Mouse (Mus musculus) kidney, embryonic 15.5 days (tissue): ENCODE measurements at regions not wholly inside any gene's neighbourhood (a gene's known extent, or its start where the extent isn't known, plus 50 kb on each side); places are given as distances from the start of the nearest gene placed in this dataset.

ENCODE experiments used
- ATAC-seq: fragments of 200-750 bp; cut with Nextera tagmentation; replicated peaks from 2 replicates; pipeline ENCODE4 v1.8.0; 2017; ENCODE audit warnings: moderate TSS enrichment; ENCODE audit not compliant: low FRiP score
- H3K27ac ChIP-seq: fragments of 300-500 bp; sonication (generic); 2 replicates; pipeline ENCODE4 v1.5.1; 2015; ENCODE audit warnings: mild to moderate bottlenecking, inconsistent platforms
- H3K27me3 ChIP-seq: fragments of 300-500 bp; sonication (generic); 2 replicates; pipeline ENCODE4 v1.6.1; 2015; ENCODE audit warnings: inconsistent platforms
- H3K36me3 ChIP-seq: fragments of 300-500 bp; sonication (generic); 2 replicates; pipeline ENCODE4 v1.6.1; 2015; ENCODE audit warnings: inconsistent platforms
- H3K4me1 ChIP-seq: fragments of 300-500 bp; sonication (generic); 2 replicates; pipeline ENCODE4 v1.6.1; 2015; ENCODE audit warnings: inconsistent platforms
- H3K4me2 ChIP-seq: fragments of 300-500 bp; sonication (generic); 2 replicates; pipeline ENCODE4 v1.6.1; 2015; ENCODE audit warnings: moderate library complexity, mild to moderate bottlenecking, inconsistent platforms
- H3K4me3 ChIP-seq: fragments of 300-500 bp; sonication (generic); replicated peaks from 2 replicates; pipeline ENCODE4 v1.5.1; 2015; ENCODE audit warnings: mild to moderate bottlenecking, inconsistent platforms
- H3K9ac ChIP-seq: fragments of 300-500 bp; sonication (generic); 2 replicates; pipeline ENCODE4 v1.6.1; 2015; ENCODE audit warnings: mild to moderate bottlenecking, inconsistent platforms
- H3K9me3 ChIP-seq: fragments of 300-500 bp; sonication (generic); replicated peaks from 2 replicates; pipeline ENCODE4 v1.6.1; 2016; ENCODE audit warnings: inconsistent platforms
- WGBS: fragments of 180-500 bp; shearing (Covaris S2); methylation state at CpG from one replicate; pipeline ENCODE4 v1.1.7; 2015; ENCODE audit warnings: mixed read lengths; 5-methylcytosine and 5-hydroxymethylcytosine counted together

DNA sequence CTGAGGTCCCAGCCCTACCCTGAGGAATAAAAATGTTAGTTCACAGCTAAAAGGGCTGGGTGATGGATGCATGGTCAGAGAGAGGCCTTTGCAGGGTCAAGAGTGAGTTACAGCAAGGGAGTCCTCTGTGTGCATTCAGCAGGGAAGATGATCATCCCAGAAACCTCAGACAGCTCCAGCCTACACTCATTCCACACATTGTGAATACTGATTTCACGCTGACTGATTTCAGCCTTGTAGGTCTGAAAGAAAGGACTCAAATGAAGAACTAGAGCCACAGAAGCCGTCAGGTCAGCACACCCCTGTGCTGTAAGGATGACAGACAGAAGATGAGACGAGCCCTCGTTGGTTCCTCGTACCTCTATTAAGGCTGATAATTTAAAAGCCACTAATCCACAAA is 2858.0 kb upstream of the 5930422O12Rik start:
- no peaks in the 10 kb centered on the region for H3K9me3 ChIP-seq
- 37% methylated on average over 5 of the region's 5 CpGs for WGBS
- no peaks in the 10 kb centered on the region for H3K36me3 ChIP-seq
- no peak overlapping the region for H3K27ac ChIP-seq
- H3K4me3 ChIP-seq, result no peak overlapping the region
- peak; percentile 62; the same call in 1 of the 2 replicates for ATAC-seq
- no peaks in the 10 kb centered on the region for H3K27me3 ChIP-seq
- H3K4me1 ChIP-seq, result no peaks in the 10 kb centered on the region
- no peak overlapping the region for H3K4me2 ChIP-seq
- H3K9ac ChIP-seq, result no peak overlapping the region

DNA sequence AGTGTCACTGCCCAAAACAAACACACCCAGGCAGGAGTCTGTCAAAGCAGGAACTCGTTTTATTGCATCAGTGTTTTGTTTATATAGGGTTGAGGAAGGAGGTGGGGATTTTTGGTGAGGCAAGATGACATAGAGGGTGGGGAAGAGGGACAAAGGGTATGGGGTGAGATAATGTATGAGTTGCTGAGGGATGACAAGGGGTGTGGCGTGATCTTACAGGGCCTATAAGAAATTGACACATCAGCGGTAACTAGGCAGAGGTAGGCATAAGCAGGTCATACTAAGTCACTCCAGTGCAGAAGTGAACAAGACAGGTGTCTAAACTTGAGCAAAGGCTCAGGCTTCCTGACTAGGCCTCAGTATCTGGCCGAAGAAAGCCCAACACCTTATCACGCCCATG is 2841.0 kb upstream of the 5930422O12Rik start:
- WGBS, result 65% methylated on average over 5 of the region's 5 CpGs
- no peak overlapping the region for H3K4me2 ChIP-seq
- no peak overlapping the region for H3K4me3 ChIP-seq
- no peaks in the 10 kb centered on the region for H3K27me3 ChIP-seq
- H3K27ac ChIP-seq, result no peak overlapping the region
- no peaks in the 10 kb centered on the region for H3K36me3 ChIP-seq
- H3K9ac ChIP-seq, result no peak overlapping the region
- no peaks in the 10 kb centered on the region for H3K9me3 ChIP-seq
- H3K4me1 ChIP-seq, result no peaks in the 10 kb centered on the region
- ATAC-seq, result 0 out of 2 replicates have a peak, but pooled peaks have one; percentile 43

DNA sequence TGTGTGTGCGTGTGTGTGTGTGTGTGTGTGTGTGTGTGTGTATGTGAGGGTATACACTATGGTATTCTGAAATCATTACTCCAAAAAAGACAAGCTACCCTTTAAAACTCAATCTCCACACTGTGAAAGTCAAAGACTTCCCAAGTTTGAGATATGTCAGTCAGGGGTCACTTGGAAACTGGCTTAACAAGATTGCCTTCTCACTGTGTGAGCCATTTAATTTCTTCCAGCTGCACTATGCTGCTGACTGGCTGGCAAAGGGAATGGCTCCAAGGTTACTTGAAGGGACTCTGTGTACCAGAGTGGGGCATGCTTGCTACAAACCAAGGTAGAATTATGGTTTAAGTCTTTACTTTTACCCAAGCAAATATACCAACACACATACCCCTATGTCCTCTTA is 2826.1 kb upstream of the 5930422O12Rik start:
- Histone ChIP-seq H3K4me1 (no peaks in the 10 kb centered on the region), H3K36me3 (no peaks in the 10 kb centered on the region), H3K4me2 (no peak overlapping the region), H3K4me3 (no peak overlapping the region), H3K27ac (no peak overlapping the region), H3K9ac (no peak overlapping the region), H3K27me3 (no peaks in the 10 kb centered on the region), H3K9me3 (no peaks in the 10 kb centered on the region)
- no peak for ATAC-seq
- WGBS, result no CpG with 5 or more reads among the region's 1 CpGs

DNA sequence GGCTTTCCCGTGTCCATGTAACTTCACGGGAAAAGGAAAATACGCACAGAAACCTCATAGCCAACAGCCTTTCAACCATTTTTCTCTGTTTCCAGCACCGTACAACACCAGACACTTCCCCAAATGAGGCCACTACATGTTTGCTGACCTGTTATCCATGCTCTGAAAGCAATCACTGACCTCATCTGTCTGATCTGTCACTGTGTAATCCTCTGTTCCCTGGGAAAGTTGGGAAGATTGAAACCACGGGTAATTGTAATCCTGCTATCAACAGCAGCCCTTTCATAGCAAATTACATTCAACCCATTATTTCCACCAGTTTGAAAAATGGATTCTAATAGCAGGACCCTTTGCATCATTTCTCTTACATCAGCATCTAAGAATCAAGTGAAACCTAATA is 2798.2 kb upstream of the 5930422O12Rik start:
- no peaks in the 10 kb centered on the region for H3K36me3 ChIP-seq
- no peak overlapping the region for H3K9ac ChIP-seq
- no peak overlapping the region for H3K4me2 ChIP-seq
- no peak overlapping the region for H3K4me3 ChIP-seq
- no peaks in the 10 kb centered on the region for H3K9me3 ChIP-seq
- no peak overlapping the region for H3K27ac ChIP-seq
- ATAC-seq, result no peak
- WGBS, result 88% methylated on average over 5 of the region's 5 CpGs
- no peaks in the 10 kb centered on the region for H3K27me3 ChIP-seq
- no peaks in the 10 kb centered on the region for H3K4me1 ChIP-seq

DNA sequence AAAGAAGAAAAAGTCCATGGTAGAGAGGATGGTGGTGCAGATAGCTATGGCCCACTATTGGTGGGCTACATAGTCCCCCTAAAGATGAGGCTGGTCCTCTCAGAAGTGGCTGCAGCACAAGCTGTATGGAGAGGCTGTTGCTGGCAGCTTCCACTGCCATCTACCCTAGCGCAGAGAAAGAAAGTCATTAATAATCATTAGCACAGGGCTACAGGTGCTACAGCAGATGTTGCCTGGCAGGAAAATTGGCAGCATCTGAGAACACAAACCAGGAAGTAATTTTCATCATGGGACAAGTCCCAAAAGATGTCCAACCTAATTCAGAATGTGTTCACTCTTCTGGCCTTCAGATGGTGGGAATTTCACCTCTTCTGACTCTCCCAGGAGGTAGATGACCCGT is 2791.7 kb upstream of the 5930422O12Rik start:
- Histone ChIP-seq H3K4me2 (no peak overlapping the region), H3K9ac (no peak overlapping the region), H3K4me1 (no peaks in the 10 kb centered on the region), H3K4me3 (no peak overlapping the region), H3K27ac (no peak overlapping the region), H3K9me3 (no peaks in the 10 kb centered on the region), H3K27me3 (no peaks in the 10 kb centered on the region), H3K36me3 (no peaks in the 10 kb centered on the region)
- WGBS, result 76% methylated on average over 2 of the region's 2 CpGs
- no peak for ATAC-seq

DNA sequence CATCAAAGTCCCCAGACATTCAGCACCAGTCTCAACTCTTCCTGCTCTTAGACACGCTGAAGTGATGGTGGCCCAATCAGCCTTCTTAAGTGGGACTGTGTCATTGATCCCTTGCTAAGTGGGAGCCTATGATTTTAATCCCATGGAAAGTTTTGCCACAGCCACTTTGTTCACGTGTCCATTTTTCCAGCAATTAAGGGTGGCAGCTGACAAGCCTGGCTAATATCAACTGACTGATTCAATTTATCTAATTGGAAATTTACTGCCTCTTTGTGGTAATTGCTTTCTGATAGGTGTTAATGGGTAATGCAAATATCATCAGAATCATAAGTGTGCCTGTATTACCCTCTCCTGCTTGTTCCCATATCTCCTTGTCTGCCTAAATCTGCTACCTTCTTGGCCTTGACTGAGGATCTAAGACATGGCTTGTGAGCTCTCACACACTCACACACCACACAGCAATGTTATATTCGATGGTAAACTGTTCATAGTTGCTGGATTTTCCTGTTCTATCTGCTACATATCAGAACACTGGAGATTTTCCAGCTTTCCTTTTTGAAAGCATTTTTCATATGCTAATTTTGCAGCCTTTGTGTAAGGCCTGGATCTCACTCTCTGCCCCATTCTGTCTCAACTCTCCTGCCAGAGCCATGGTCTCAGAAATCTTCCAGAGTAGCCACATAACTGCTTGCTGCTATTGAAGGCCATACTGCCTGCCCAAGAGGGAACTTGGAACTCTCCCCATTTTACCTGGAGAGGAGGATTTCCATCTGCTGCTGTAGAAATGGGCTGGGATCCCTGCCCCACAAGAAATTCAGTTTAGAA is 2785.4 kb upstream of the 5930422O12Rik start:
- no peaks in the 10 kb centered on the region for H3K9me3 ChIP-seq
- ATAC-seq, result no peak
- no peaks in the 10 kb centered on the region for H3K27me3 ChIP-seq
- no peaks in the 10 kb centered on the region for H3K4me1 ChIP-seq
- no peak overlapping the region for H3K9ac ChIP-seq
- WGBS, result 63% methylated on average over 3 of the region's 3 CpGs
- H3K36me3 ChIP-seq, result no peaks in the 10 kb centered on the region
- H3K4me2 ChIP-seq, result no peak overlapping the region
- H3K4me3 ChIP-seq, result no peak overlapping the region
- H3K27ac ChIP-seq, result no peak overlapping the region

DNA sequence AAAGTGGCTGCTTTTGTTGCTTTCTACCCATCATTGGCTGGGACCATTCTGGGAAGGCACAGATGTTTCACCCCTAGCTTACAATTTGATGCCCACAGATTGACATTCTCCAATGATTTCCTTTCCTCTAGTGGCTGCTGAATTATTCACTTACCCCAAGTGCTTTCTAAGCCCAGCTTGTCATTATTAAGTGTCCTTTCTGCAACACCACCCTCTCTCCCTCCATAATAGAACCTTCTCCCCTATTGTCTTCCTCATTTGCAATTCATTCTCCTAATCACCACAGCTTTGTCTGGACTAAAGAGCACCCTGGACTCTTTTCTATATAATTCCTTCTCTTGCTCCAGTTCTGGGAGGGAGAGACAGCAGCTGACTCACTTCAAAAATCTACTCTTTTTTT is 2780.0 kb upstream of the 5930422O12Rik start:
- H3K27me3 ChIP-seq, result no peaks in the 10 kb centered on the region
- H3K9me3 ChIP-seq, result no peaks in the 10 kb centered on the region
- no peak for ATAC-seq
- H3K36me3 ChIP-seq, result no peaks in the 10 kb centered on the region
- no peak overlapping the region for H3K27ac ChIP-seq
- H3K4me3 ChIP-seq, result no peak overlapping the region
- no peak overlapping the region for H3K9ac ChIP-seq
- no peaks in the 10 kb centered on the region for H3K4me1 ChIP-seq
- no peak overlapping the region for H3K4me2 ChIP-seq

DNA sequence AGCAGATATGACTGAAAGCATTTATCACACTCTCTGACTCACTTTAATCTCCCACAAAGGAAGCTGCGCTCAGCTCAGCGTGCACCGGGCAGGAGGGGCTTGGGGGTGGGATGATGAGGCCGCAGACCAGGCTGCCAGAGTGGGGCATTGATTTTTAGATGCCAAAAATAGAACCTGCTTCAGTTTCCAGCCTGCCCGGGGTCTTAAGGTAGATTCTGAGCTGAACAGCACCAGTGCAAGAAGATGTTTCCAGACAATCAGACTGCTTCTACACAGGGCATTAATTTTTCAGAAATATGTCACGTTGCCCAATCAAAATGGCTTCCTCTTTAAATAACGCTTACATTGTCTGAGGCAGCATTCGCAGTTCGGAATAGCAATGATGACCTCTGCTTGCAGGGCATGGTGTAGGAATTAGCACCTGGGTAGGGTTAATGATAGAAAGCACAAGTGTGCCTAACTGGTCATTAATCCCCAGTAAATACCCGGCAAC is 2772.7 kb upstream of the 5930422O12Rik start:
- Histone ChIP-seq H3K9me3 (no peaks in the 10 kb centered on the region), H3K4me3 (no peak overlapping the region), H3K9ac (no peak overlapping the region), H3K27me3 (no peaks in the 10 kb centered on the region), H3K4me2 (no peak overlapping the region), H3K36me3 (no peaks in the 10 kb centered on the region), H3K27ac (no peak overlapping the region), H3K4me1 (no peaks in the 10 kb centered on the region)
- ATAC-seq, result no peak
- WGBS, result 74% methylated on average over 10 of the region's 10 CpGs

DNA sequence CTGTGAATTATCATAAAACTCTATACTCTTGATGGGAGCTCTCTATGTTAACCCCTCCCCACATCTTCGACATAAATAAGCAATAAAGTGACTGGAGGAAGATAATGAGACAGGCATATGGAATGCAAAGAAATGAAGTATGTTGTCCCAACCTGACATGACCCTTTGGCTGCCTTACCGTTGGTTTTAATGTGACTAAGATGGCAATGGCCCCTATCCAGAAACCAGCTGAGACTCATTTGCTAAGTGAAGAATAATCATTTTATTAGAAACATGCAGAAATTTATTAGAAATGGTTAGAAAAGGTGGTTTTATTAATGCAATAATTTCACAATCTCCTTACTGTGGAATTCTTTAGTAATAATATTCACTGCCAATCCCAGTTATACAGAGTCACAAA is 2767.2 kb upstream of the 5930422O12Rik start:
- no peak overlapping the region for H3K9ac ChIP-seq
- no peaks in the 10 kb centered on the region for H3K36me3 ChIP-seq
- no peak for ATAC-seq
- no peaks in the 10 kb centered on the region for H3K9me3 ChIP-seq
- no peak overlapping the region for H3K4me2 ChIP-seq
- WGBS, result 74% methylated on average over 2 of the region's 2 CpGs
- H3K4me3 ChIP-seq, result no peak overlapping the region
- H3K4me1 ChIP-seq, result no peaks in the 10 kb centered on the region
- no peaks in the 10 kb centered on the region for H3K27me3 ChIP-seq
- no peak overlapping the region for H3K27ac ChIP-seq

DNA sequence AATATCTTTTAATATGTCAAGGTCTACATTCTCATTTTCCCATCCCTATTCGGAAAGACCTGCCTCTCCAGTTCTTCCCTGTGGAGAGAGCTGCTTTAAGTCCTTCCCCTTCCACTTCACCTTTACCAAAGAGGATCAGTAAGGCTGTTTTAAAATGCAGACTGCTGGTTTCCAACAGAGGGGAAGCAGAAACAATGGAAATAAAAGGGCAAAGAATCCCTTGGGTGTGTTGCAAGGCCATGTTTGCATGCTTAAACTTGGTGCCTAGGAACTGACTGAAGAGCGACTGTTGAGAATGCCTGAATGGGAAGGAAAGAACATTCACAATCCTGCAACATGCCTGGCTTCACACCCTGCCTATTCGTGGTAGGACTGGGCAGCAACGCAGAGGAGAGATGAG is 2759.1 kb upstream of the 5930422O12Rik start:
- no peak for ATAC-seq
- no peak overlapping the region for H3K27ac ChIP-seq
- H3K36me3 ChIP-seq, result no peaks in the 10 kb centered on the region
- 67% methylated on average over 4 of the region's 4 CpGs for WGBS
- no peaks in the 10 kb centered on the region for H3K4me1 ChIP-seq
- H3K4me2 ChIP-seq, result no peak overlapping the region
- H3K4me3 ChIP-seq, result no peak overlapping the region
- H3K9me3 ChIP-seq, result no peaks in the 10 kb centered on the region
- no peak overlapping the region for H3K9ac ChIP-seq
- no peaks in the 10 kb centered on the region for H3K27me3 ChIP-seq

DNA sequence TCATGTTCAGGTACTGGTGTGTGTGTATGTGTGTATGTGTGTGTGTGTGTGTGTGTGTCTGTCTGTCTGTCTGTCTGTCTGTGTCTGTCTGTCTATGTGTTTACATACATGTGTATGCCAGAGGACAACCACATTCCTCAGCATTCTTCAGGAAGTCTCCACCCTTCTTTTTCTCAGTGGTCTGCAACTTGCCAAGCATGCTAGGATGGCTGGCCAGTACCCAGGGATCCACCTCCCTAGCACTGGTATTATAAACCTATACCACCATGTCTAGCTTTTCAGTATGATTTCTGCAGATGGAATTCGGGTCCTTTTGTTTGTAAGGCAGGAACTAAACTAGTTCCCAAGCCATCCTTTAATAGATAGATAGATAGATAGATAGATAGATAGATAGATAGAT is 2751.1 kb upstream of the 5930422O12Rik start:
- no peak for ATAC-seq
- Histone ChIP-seq H3K36me3 (no peaks in the 10 kb centered on the region), H3K9ac (no peak overlapping the region), H3K27me3 (no peaks in the 10 kb centered on the region), H3K27ac (no peak overlapping the region), H3K4me1 (no peaks in the 10 kb centered on the region), H3K9me3 (no peaks in the 10 kb centered on the region), H3K4me3 (no peak overlapping the region), H3K4me2 (no peak overlapping the region)
- WGBS, result 84% methylated on average over 1 of the region's 1 CpGs

DNA sequence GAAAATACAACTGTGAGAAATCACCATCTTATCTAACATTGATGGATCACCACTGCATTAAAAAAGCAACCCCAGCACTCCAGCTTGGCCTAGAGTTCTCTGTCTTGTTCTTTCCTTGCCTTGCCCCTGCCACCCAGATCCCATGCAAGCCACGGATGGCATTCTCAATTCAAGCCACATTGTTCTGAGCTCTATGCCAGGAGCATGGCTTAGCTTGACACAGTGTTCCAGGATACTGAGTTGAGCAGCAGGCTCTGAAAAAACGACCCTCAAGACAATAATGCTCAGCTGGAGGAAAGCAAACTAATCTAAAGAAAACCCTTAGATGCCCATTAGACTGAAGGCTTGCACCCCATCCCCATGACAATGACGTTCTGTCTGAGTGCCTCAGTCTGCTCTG is 2746.3 kb upstream of the 5930422O12Rik start:
- 54% methylated on average over 3 of the region's 3 CpGs for WGBS
- no peak for ATAC-seq
- H3K4me3 ChIP-seq, result no peak overlapping the region
- H3K4me2 ChIP-seq, result no peak overlapping the region
- H3K36me3 ChIP-seq, result no peaks in the 10 kb centered on the region
- no peaks in the 10 kb centered on the region for H3K4me1 ChIP-seq
- no peak overlapping the region for H3K27ac ChIP-seq
- no peak overlapping the region for H3K9ac ChIP-seq
- H3K27me3 ChIP-seq, result no peaks in the 10 kb centered on the region
- H3K9me3 ChIP-seq, result no peaks in the 10 kb centered on the region

DNA sequence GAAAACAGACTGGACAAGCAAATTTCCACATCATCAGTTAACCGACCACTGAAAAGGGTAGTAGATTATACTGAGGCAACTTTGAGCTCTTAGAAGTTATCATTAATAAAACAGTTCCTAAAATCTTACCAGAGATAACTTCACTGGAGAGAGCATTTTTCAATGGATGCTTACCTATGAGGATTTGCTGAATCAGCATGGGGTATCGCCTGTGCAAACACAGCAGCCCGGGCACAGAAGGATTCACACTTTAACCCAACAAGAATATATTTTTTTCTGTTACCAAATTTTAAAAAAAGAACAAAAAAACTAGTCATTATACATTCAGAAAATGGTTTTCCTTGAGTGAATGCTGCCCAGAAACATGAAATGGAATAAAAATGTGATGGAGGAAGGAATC is 2742.0 kb upstream of the 5930422O12Rik start:
- Histone ChIP-seq H3K9ac (no peak overlapping the region), H3K36me3 (no peaks in the 10 kb centered on the region), H3K4me3 (no peak overlapping the region), H3K4me1 (no peaks in the 10 kb centered on the region), H3K27me3 (no peaks in the 10 kb centered on the region), H3K27ac (no peak overlapping the region), H3K4me2 (no peak overlapping the region), H3K9me3 (no peaks in the 10 kb centered on the region)
- ATAC-seq, result no peak
- 80% methylated on average over 3 of the region's 3 CpGs for WGBS
